Mouse (Mus musculus) inflammation-experienced regulatory T-cells, adult 6 months (primary cell): Measurements from ENCODE around the gene Vkorc1. TPM values are rescaled to one million over a fixed set of nuclear protein-coding genes. Genes with fewer than 3 reads are reported as not detected.
"Not testable (repeated sequence)": the region's sequence is repeated elsewhere in the genome, so short reads cannot be mapped to it uniquely, and the experiment has no call there.

Experiments
- ATAC-seq: one replicate; pipeline ENCODE4 v1.8.0; 2017
- polyA plus RNA-seq, 3 experiments: library from polyadenylated mRNA; unstranded; fragments of 100-300 nt; shearing (Covaris generic); gene quantifications; one replicate each; pipeline ENCODE4 v1.2.1; 2017

Vkorc1 gene
- polyA plus RNA-seq, result 10 to 100 TPM; 22.2 to 56.5 (median 56.1) TPM

GRCm38 (mm10) chr7:127895442-127895841, at the start of gene Vkorc1, which contains the start of gene Gm21974:
Gene Vkorc1 (minus strand): TSS chr7:127895617.
Gene Gm21974 (minus strand): TSS chr7:127895454.
- peak; percentile 88 for ATAC-seq

GRCm38 (mm10) chr7:127944614-127945013, 49.2 kb upstream of the Vkorc1 start:
- ATAC-seq, result no peak

- ATAC-seq, result not testable (repeated sequence)
Observed at GRCm38 (mm10) chr7:127942097-127942496, 46.7 kb upstream of the Vkorc1 start.

- no peak for ATAC-seq
Observed at GRCm38 (mm10) chr7:127936216-127936884, 40.9 kb upstream of the Vkorc1 start.

GRCm38 (mm10) chr7:127935748-127936159, 40.3 kb upstream of the Vkorc1 start:
- ATAC-seq, result peak; percentile 29

- ATAC-seq, result peak; percentile 99
Observed at GRCm38 (mm10) chr7:127935028-127935722, 39.8 kb upstream of the Vkorc1 start.

- ATAC-seq, result no peak
Observed at GRCm38 (mm10) chr7:127934075-127934474, 38.7 kb upstream of the Vkorc1 start.

- ATAC-seq, result no peak
Observed at GRCm38 (mm10) chr7:127932273-127933031, 37.0 kb upstream of the Vkorc1 start.

- ATAC-seq, result no peak
Observed at GRCm38 (mm10) chr7:127931351-127932135, 36.1 kb upstream of the Vkorc1 start.

GRCm38 (mm10) chr7:127930636-127931035, 35.2 kb upstream of the Vkorc1 start:
- no peak for ATAC-seq

GRCm38 (mm10) chr7:127929923-127930322, 34.5 kb upstream of the Vkorc1 start, which contains the start of gene Prss8:
Gene Prss8 (minus strand): TSS chr7:127930104.
- no peak for ATAC-seq

GRCm38 (mm10) chr7:127928596-127928995, 33.2 kb upstream of the Vkorc1 start:
- no peak for ATAC-seq

- no peak for ATAC-seq
Observed at GRCm38 (mm10) chr7:127927726-127928125, 32.3 kb upstream of the Vkorc1 start.

GRCm38 (mm10) chr7:127926846-127927245, 31.4 kb upstream of the Vkorc1 start:
- no peak for ATAC-seq

- no peak for ATAC-seq
Observed at GRCm38 (mm10) chr7:127926066-127926465, 30.6 kb upstream of the Vkorc1 start.

- no peak for ATAC-seq
Observed at GRCm38 (mm10) chr7:127925252-127925651, 29.8 kb upstream of the Vkorc1 start.

- ATAC-seq, result no peak
Observed at GRCm38 (mm10) chr7:127923714-127924113, 28.3 kb upstream of the Vkorc1 start.

- peak; percentile 84 for ATAC-seq
Observed at GRCm38 (mm10) chr7:127922451-127923275, 27.2 kb upstream of the Vkorc1 start.

GRCm38 (mm10) chr7:127921516-127921915, 26.1 kb upstream of the Vkorc1 start:
- ATAC-seq, result no peak

GRCm38 (mm10) chr7:127919290-127919689, 23.9 kb upstream of the Vkorc1 start:
- no peak for ATAC-seq

GRCm38 (mm10) chr7:127918203-127918602, 22.8 kb upstream of the Vkorc1 start:
- no peak for ATAC-seq
